Mouse (Mus musculus) spleen, postnatal 4 days (tissue): ENCODE results near the gene Sp9.

ENCODE experiments used
- DNase-seq, 2 experiments: peaks; one replicate each; pipeline ENCODE4 v3.0.0; 2022; ENCODE audit warnings: low spot score in 2 of 2

Sp9 gene

DNA sequence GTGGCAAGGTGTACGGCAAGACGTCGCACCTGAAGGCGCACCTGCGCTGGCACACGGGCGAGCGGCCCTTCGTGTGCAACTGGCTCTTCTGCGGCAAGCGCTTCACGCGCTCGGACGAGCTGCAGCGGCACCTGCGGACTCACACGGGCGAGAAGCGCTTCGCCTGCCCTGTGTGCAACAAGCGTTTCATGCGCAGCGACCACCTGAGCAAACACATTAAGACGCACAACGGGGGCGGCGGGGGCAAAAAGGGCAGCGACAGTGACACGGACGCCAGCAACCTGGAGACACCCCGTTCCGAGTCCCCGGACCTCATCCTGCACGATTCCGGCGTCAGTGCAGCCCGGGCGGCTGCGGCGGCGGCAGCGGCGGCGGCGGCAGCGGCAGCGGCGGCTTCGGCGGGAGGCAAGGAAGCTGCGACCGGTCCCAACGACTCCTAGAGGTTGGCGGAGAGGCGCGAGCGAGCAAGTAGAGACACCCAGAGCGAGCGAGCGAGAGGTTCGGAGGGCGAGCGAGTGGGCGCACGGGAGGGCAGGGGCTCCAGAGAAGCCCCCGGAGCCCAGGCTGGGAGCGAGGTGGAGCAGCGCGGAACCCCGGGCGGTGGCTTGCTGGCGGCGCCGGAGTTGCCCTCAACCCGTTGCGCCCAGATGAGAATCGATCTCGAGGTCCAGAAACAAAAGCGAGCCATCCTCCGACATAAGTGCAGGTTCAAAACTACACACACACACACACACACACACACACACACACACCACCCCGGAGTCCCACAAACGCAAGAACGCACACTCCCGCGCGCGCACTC, 2.6 kb downstream of the Sp9 start:
- DNase-seq, result peak; percentile 34 to 76

DNA sequence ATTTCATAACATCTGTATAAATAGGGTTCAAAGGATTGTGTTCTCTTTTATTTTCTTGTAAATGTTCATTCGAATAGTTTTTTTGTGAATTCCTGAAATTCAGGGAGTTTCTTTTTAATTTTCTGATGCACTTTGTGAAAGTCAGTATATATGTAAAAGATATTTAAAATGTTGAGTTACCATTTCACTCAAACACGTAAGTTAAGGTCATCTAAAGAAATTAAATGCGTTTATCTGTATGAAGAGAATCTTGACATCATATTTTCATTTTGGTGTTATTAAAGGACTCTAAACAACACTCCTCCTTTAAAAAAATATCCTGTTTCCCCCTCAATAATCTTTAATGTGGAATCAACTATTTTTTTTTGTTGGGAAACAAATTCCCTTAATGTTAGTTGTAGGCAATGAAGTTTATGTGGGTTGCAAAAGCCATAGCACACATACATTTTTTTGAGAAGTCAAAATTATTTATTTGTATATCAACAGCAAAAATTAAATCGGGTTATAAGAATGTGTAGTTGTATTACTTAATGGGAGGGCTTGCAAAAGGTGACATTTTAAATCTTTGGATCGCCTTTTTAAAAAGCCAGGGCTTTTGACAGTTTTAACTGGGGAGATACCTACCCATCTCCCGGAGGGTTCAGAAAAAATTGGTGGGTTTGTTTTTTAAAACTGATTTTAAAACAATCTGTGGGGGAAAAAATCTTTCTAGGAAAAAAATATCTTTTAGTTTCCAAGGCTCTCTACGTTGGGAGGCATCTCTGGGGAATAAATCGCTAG, 3.7 kb downstream of the Sp9 start:
- DNase-seq, result no peak

DNA sequence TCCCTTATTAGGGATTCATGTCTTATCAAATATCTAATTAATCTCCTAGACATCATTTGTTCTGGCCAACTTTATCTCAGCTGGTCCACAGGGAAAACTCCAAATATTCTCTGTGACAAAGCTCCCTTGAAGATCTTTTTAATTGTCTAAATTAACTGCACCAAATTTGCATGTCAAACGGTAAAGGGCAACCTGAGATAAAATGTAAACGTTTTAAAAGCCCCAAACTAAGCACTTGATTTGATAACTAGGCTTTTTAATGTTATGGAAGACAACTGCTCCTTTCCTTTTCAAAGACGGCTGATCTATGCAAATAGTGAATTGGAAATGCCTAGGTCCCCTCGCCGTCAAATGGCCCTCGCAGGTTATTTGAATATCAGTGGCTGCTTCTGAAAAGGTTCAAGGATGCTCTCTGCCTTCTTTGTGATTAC, 4.4 kb downstream of the Sp9 start:
- DNase-seq, result no peak

GRCm38 (mm10) chr2:73277021-73277708, 5.4 kb downstream of the Sp9 start:
- DNase-seq, result no peak

GRCm38 (mm10) chr2:73277709-73278075, 6.0 kb downstream of the Sp9 start:
- peak in 1 of 2 experiments; percentile 69 for DNase-seq

DNA sequence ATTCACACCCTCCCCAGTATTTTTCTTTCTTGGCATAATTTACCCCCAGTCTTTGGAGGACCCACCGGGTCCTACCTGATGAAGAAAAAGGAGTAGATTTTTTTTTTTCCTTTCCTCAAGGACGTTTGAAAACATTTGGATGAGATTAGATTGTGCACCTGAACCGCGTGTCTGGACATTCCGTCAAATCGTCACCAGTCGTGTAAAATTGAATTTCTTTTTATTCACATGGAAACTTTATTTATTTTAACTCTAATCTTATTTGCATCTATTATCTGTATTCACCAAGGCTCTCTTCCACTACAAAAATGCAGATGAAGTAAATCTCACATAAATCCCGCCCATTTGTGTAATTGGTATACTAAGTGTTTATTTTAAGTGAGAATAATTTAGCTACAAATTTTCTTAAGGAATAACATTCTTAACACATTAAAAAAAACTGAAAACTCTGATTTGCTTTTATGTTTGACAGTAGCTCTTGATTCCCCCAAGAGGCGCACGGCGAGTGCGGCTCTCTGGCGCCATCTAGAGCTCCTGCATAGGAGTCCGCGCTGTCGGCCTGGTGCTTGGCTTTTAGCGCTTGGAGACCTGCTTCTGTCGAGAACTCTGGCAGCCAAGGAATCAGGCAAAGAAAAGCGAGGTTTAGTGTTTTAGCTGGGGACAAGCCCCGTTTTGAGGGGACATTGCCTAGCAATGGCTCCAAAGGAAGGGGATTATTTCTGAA, 6.6 kb downstream of the Sp9 start:
- DNase-seq, result peak; percentile 83 to 94

- DNase-seq, result peak in 1 of 2 experiments; percentile 69
Measured at GRCm38 (mm10) chr2:73278869-73279268, 7.1 kb downstream of the Sp9 start.

DNA sequence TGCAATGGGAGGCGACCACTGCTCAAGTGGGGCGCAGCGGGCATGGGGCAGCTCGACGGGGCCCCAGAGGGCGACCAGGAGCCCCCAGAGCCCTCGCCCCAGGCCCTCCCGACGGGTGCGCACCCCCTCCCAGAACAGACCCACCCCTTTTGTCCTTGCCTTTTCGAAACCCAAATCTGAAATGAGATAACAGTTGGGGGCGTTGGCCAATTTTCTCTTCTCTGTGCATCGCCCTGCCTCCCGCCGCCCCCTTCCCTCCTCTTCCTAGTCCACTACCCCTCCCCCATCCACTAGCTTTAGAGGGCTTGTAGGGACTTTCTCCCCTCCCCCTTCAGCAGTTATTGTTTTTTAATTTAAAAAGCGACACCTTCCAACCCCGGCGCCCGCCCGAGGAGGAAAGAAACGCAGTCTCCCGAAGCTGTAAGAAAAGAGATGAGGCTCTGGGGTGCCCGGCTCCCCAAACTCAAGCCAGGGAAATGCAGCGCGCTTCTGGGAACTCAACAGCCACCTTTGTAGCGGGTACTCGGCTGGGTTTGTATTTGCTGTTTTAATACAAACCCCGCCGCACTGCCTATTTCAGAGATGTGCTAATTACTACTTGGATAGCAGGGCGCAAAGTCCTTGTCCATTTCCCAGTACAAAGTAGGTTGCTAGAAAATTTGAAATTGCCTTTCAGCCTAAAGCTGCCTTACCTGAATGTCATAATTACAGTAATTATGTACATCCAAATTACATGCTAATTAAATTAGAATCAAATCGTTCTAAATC, 7.7 kb downstream of the Sp9 start:
- peak in 1 of 2 experiments; percentile 67 for DNase-seq

DNA sequence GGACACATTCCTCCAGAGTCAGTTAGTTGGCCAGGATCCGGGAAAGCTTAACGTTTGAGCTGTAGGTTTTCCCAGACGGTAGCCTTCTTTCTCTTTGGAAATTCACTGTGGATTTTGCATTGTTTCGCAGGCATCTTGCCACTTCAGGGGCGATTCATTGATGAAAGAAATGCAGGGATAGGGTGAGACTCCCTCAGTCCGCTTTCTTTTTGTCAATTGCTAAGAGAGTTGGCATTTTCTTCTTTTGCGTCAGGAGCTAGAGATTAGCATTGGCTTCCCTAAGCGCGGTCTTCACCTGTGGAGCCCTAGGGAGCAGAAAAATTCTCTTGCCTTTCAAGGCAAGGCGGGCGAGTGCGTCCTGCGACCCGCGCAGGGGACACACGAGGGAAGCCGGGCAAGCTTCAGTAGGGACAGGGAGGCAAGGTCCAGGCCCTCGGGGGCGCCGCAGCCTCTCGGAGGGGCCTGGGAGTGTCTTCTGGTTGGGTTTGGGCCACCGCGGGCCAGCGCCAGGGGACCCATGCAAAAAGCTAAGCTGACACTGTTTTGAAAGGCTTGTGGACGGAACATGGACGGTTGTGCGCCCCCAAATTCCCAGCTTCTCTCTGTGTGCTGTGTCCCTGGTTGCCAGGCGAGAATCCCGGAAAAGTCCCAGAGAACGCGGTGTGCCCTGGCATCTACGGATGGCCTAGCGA, 8.8 kb downstream of the Sp9 start:
- DNase-seq, result peak in 1 of 2 experiments; percentile 69

DNA sequence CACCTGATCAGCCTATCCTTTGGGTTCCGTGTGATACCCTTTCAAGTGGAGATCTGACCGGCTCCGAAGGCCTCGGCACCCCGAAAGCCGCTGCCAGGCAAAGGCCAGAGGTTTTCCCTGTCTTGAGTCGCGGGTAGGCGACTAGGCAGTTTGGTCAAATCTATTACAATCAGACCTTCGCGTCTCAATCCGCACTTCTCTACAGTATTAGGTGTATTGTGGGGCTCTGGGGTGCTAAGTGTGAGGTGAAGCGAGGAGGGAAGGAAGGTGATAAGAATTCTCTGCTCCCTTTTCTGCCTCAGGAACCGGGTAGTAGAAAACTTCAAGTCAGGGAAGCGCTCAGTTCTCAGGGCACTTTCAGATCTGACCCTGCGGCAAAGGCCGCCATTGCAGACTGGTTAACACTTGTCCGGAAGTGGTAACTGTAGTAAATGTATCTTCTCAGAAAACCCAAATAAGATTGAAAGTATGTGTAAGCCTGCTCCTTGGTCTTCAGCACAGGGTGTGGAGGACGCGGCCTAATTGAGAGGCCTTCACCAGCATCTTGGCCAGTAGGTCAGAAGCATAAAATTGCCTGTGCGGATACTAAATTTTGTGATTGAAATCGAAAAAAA, 9.4 kb downstream of the Sp9 start:
- DNase-seq, result no peak

DNA sequence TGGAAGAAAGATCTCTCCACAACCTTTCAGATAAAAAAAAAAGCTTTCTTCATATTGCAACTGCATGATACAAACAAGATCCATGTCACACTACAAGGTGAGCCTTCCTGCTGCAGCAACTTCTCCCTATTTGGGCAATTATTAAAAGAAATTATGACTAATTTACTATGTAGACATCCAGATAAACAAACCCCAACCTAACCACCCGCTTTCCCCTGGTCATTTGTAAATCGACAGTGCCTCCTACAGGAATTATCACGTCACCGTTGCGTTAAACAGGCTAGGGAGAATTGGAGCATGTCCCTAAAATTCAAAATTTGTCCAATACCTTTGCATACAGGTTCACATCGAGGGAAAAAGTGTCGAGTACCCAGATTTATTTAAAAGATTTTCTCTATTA, 10.0 kb downstream of the Sp9 start:
- no peak for DNase-seq

DNA sequence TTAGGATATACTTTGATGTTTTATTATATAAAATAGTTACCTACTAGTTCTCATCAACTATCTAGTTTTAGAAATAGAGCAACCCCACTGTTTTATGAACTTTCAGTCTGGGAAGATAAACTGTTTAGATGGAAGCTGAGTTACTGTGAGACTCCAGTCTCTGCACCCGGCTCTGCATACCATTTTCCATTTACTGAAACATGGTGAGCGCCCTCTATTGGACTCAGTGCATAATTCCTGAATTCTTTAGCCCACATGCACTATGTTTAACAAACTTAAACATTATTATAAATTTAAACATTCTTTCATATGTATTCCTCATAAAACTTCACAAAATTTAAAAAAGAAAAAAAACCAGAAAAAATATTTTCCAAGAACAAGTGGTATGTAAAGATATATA, 13.9 kb downstream of the Sp9 start:
- peak in 1 of 2 experiments; percentile 56 for DNase-seq

GRCm38 (mm10) chr2:73291130-73291529, 19.4 kb downstream of the Sp9 start:
- DNase-seq, result no peak

GRCm38 (mm10) chr2:73295023-73295422, 23.3 kb downstream of the Sp9 start:
- DNase-seq, result no peak

DNA sequence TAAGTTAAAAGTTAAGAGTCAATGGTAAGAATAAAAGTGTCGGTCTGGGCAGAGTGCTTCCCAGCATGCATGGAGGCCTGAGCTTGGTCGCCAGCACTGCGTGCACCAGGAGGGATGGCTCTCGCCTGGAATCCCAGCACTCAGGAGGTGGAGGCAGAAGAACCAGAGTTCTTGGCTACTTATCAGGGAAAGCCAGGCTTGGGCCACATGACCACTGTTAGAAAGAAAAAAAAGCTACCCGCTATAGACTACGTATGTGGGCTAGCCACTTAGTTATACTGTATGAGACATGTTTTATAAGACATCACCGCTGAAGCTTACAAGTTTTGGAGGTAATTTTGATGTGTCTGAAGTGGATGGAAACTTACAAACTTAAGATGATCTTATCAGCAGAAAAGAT, 26.4 kb downstream of the Sp9 start:
- DNase-seq, result peak in 1 of 2 experiments; percentile 46

GRCm38 (mm10) chr2:73298841-73299240, 27.1 kb downstream of the Sp9 start:
- no peak for DNase-seq

- DNase-seq, result peak in 1 of 2 experiments; percentile 38
Measured at GRCm38 (mm10) chr2:73301979-73302378, 30.3 kb downstream of the Sp9 start.

GRCm38 (mm10) chr2:73302722-73303121, 31.0 kb downstream of the Sp9 start:
- DNase-seq, result peak in 1 of 2 experiments; percentile 55

DNA sequence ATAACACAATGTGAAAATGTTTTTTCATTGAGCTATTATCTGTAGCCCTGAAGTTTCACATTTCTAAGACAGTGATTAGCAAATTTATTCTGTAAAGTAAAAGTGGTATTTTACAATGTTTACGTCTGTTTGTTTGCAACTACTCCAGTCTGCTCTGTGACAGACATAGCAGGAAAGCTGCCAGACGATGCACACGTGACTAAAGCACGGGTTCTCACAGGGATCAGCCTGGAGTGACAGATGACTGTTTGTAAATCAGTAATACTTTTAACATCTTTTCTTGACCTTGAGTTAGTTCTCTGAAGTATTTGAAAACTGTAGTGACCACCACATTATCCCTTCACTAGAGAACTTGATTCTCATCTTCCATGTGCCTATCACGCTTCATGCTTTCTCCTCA, 32.8 kb downstream of the Sp9 start:
- no peak for DNase-seq

GRCm38 (mm10) chr2:73306006-73306405, 34.3 kb downstream of the Sp9 start:
- no peak for DNase-seq
